Mouse (Mus musculus): Measurements from ENCODE around the gene Mcts1. TPM values are rescaled to one million over a fixed set of nuclear protein-coding genes. Genes with fewer than 3 reads are reported as not detected.

Gene Mcts1
- polyA plus RNA-seq (2017; shearing (Covaris generic)) = 132 TPM

DNA sequence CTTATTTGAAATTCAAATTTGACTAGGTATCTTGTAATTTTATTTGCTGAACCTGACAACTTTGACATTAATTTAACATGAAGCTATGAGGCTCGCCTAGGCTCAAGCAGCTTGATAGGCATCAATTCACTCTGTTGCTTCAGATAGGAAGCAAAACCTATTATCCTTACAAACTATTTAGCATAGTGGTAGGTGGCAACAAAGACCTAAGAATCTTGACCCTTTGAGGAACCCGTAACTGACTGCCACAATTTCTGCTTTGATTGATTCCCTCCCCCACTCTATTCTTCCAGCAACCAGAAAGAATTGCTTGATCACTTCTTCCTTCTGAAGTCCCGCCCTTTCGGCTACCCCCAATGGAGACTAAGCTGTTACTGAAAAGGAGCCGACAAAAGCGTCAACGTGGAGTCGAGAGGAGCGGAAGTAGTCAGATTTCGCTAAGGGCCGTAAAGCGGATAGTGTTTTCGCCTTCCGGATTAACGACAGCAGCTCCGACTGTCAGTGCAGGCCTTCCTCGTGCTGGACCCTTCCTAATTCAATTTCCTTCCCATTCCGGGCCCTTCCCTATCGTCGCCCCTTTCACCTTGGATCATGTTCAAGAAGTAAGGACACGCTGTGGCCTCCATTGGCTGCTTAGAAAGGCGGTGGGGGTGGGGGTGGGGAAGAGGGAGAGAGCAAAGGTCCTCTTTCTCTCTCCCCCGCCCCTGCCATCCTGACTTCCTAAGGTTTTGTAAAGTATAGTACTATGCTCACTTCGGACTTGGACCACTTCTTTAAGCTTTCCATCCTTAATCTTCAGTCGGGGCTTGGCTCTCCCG, at the start of gene Mcts1:
Gene Mcts1, plus strand, starts transcription at position 402 of the 818 bp plus-strand sequence.

DNA sequence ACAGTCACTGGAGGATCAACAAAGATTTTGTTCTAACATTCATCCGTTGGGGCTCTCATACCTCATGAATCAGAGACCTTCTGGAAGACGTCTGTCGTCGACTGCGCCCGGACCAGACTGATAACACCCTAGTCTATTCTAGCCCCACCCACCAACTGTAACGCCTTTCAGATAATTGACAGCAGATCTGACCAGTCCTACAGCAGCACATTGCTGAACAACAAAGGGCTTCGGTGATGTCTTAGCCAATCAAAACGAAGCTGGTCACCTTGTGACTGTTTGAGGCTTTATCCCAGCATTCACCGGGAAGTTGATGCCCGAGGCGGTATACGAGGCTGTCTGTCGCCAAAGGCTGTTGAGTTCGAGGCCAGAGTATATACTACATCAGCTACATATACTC, 24.3 kb upstream of the Mcts1 start, which contains the start of gene Cul4b:
Gene Cul4b, minus strand, starts transcription at position 119 of the 400 bp plus-strand sequence.

DNA sequence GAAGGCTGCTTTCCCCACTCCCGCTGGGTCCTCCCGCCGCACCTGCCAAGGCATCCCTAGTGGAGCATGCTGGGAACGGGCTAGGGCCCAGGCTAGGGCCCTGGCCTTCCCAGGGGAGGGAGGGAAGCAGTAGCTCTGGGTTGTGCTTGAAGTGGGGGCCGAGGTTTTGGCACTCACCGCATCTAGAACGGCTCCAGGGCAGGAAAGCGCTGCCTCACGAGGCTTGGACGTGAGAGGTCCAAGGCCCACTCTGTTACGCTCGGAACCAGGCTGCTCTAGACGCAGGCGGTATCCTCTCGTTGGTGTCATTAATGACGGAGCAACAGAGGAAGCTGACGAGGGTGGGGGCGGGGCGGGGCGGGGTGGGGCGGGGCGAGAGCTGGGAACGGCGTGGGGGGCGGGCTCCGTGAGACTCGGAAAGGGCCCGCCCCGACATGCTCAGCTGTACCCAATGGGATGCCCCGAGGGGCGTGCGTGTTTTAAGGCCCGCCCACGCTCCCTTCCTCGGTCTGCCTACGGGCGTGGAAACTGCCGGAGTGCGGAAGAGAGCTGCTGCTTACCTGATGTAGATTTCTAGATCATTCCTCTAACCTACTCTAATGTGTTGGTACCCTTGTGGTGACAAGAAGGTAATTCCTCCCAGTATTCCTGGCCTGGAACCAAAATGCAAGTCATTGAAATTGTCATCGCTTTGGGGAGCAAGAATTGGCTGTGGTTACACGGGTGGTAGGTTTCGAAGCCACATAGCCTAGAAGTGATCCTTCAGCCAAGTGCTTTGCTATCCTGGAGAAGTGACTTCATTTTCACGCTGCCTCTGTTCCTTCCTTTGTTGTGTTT, 34.6 kb downstream of the Mcts1 start, which contains the start of gene C1galt1c1:
Gene C1galt1c1, minus strand, starts transcription at position 287 of the 837 bp plus-strand sequence.

Other genes with a start within 250 kb of the Mcts1 start
- gene Lamp2, start 144.1 kb upstream of the Mcts1 start, polyA plus RNA-seq (2017; shearing (Covaris generic)) = 77.7 TPM
- 42.7 TPM for gene Cul4b, start 24.4 kb upstream of the Mcts1 start, polyA plus RNA-seq (2017; shearing (Covaris generic))
- 27.6 TPM for gene C1galt1c1, start 34.5 kb downstream of the Mcts1 start, polyA plus RNA-seq (2017; shearing (Covaris generic))
- gene 6030498E09Rik, start 172.1 kb downstream of the Mcts1 start, polyA plus RNA-seq (2017; shearing (Covaris generic)) = not detected

Measured in inflammation-experienced regulatory T-cells, adult 16 weeks (primary cell).